Mouse (Mus musculus): Measurements from ENCODE around the gene 2210011C24Rik. TPM values are rescaled to one million over a fixed set of nuclear protein-coding genes. Genes with fewer than 3 reads are reported as not detected.
A peak's percentile ranks its signal among the peaks of the same experiment; 100 is the strongest.
"Not testable (repeated sequence)": the region's sequence is repeated elsewhere in the genome, so short reads cannot be mapped to it uniquely, and the experiment has no call there.

2210011C24Rik gene
- total RNA-seq, 2 experiments from 2014 or later: 2.6 to 3.4 TPM

- no peak for DNase-seq
- intact Hi-C loops (cut with DNase I): no loop called here
Measured at GRCm38 (mm10) chr8:84021569-84021968, 9.6 kb upstream of the 2210011C24Rik start.

GRCm38 (mm10) chr8:84021096-84021495 is 9.1 kb upstream of the 2210011C24Rik start, which contains the start of gene Palm3:
Gene Palm3, plus strand, starts transcription at chr8:84021471.
- DNase-seq: no peak
- intact Hi-C loops (cut with DNase I): no loop called here

- no peak for DNase-seq
- intact Hi-C loops (cut with DNase I): no loop called here
Measured at GRCm38 (mm10) chr8:84019738-84020137, 7.8 kb upstream of the 2210011C24Rik start.

GRCm38 (mm10) chr8:84015833-84016232 is 3.9 kb upstream of the 2210011C24Rik start:
- DNase-seq: no peak
- intact Hi-C loops (cut with DNase I): no loop called here

- DNase-seq: peak in 1 of 2 experiments; percentile 36
- intact Hi-C loops (cut with DNase I): loop anchor here (5.0 kb wide), 1 partner anchor 345 kb away; no protein-coding TSS in a partner anchor
Measured at GRCm38 (mm10) chr8:84012499-84013165, 661 bp upstream of the 2210011C24Rik start.

- peak; percentile 86 to 87 for DNase-seq
- intact Hi-C loops (cut with DNase I): loop anchor here (5.0 kb wide), 1 partner anchor 346 kb away; no protein-coding TSS in a partner anchor
Measured at GRCm38 (mm10) chr8:84010625-84011611, 1.1 kb downstream of the 2210011C24Rik start.

- intact Hi-C loops (cut with DNase I): loop anchor here (5.0 kb wide), 1 partner anchor 347 kb away; no protein-coding TSS in a partner anchor
- DNase-seq: peak; percentile 90 to 92
Measured at GRCm38 (mm10) chr8:84009876-84010275, 2.1 kb downstream of the 2210011C24Rik start.

- intact Hi-C loops (cut with DNase I): no loop called here
- DNase-seq: no peak
Measured at GRCm38 (mm10) chr8:84008362-84008761, 3.6 kb downstream of the 2210011C24Rik start.

GRCm38 (mm10) chr8:84005502-84005901 is 6.5 kb downstream of the 2210011C24Rik start:
- DNase-seq: not testable (repeated sequence)
- intact Hi-C loops (cut with DNase I): loop anchor here (2.0 kb wide), 1 partner anchor 61 kb away; the partner anchor contains the start of gene Rfx1

- intact Hi-C loops (cut with DNase I): loop anchor here (2.0 kb wide), 1 partner anchor 62 kb away; the partner anchor contains the start of gene Rfx1
- peak; percentile 93 to 94 for DNase-seq
Measured at GRCm38 (mm10) chr8:84004533-84005201, 7.3 kb downstream of the 2210011C24Rik start.

GRCm38 (mm10) chr8:84003612-84004246 is 8.2 kb downstream of the 2210011C24Rik start:
- DNase-seq: no peak
- intact Hi-C loops (cut with DNase I): loop anchor here (2.0 kb wide), 1 partner anchor 63 kb away; the partner anchor contains the start of gene Rfx1

GRCm38 (mm10) chr8:84002957-84003611 is 8.9 kb downstream of the 2210011C24Rik start:
- intact Hi-C loops (cut with DNase I): no loop called here
- no peak for DNase-seq

- intact Hi-C loops (cut with DNase I): no loop called here
- no peak for DNase-seq
Measured at GRCm38 (mm10) chr8:84001281-84002000, 10.5 kb downstream of the 2210011C24Rik start, which contains the start of gene 1700067K01Rik. Gene 1700067K01Rik, plus strand, starts transcription at chr8:84001502.

GRCm38 (mm10) chr8:83999825-84000224 is 12.1 kb downstream of the 2210011C24Rik start:
- intact Hi-C loops (cut with DNase I): loop anchor here (5.0 kb wide), 2 partner anchors 43 to 103 kb away; partner anchors contain the start of genes Asf1b and Gm10644
- no peak for DNase-seq

- no peak for DNase-seq
- intact Hi-C loops (cut with DNase I): loop anchor here (5.0 kb wide), 2 partner anchors 42 to 102 kb away; partner anchors contain the start of genes Asf1b and Gm10644
Measured at GRCm38 (mm10) chr8:83999057-83999705, 12.8 kb downstream of the 2210011C24Rik start.

GRCm38 (mm10) chr8:83998231-83999056 is 13.5 kb downstream of the 2210011C24Rik start:
- peak; percentile 57 to 63 for DNase-seq
- intact Hi-C loops (cut with DNase I): loop anchor here (5.0 kb wide), 2 partner anchors 41 to 101 kb away; partner anchors contain the start of genes Asf1b and Gm10644

Measured in heart, postnatal 36 days (tissue).